ENCODE assay signal across 8 mouse cellular contexts in genomic region chr2:26501651-26502141, GRCm38 (mm10). TPM values are rescaled to one million over a fixed set of nuclear protein-coding genes. Genes with fewer than 3 reads are reported as not detected.
DNase-seq lines count a peak whose midpoint lies in the region; ATAC-seq and TF ChIP-seq lines count a peak whose summit lies in the region.

No protein-coding gene starts in this region.

- TF ChIP-seq CTCF in lung, adult 2 months (IDR thresholded peaks at IDR 0.05; ENCODE audit: insufficient read depth, low read length), result no peak
- no peak for TF ChIP-seq CTCF in liver, embryonic 14.5 days (IDR thresholded peaks at IDR 0.05; ENCODE audit: low read depth)

- H3K4me2 ChIP-seq in hindbrain, embryonic 13.5 days, result peak overlapping the region; percentile 85
- H3K4me2 ChIP-seq in liver, embryonic 14.5 days (ENCODE audit: low read depth), result peak overlapping the region; percentile 64

- H3K9me3 ChIP-seq in hindbrain, embryonic 13.5 days, result no peaks in the 10 kb centered on the region
- no peaks in the 10 kb centered on the region for H3K9me3 ChIP-seq in liver, embryonic 14.5 days (ENCODE audit: control insufficient read depth, low read length)

- TF ChIP-seq POLR2A in lung, adult 2 months (IDR thresholded peaks at IDR 0.05; ENCODE audit: borderline replicate concordance, extremely low read depth, low read depth, low read length), result no peak

- peaks cover 57% of the 10 kb centered on the region for H3K4me1 ChIP-seq in lung, adult 2 months (ENCODE audit: control insufficient read depth, insufficient read depth, low read length)
- H3K4me1 ChIP-seq in brown adipose tissue, adult 24 weeks (ENCODE audit: control insufficient read depth, insufficient read depth, insufficient read length, low read length), result peaks cover 51% of the 10 kb centered on the region
- peaks cover 86% of the 10 kb centered on the region for H3K4me1 ChIP-seq in hindbrain, embryonic 13.5 days (replicated peaks)
- peaks cover 0 to 5% of the 10 kb centered on the region in 2 experiments; a peak in 1 of 4 replicates for H3K4me1 ChIP-seq in liver, embryonic 14.5 days (replicated peaks; ENCODE audit: control insufficient read depth in 2 of 2, insufficient read depth in 2 of 2, low read length in 1 of 2)

- TF ChIP-seq EP300 in liver, embryonic 14.5 days (IDR thresholded peaks at IDR 0.05; ENCODE audit: low read depth), result no peak

- DNase-seq in lung, adult 2 months, result no peak
- no peak for DNase-seq in lung, postnatal 25 days (ENCODE audit: low spot score)
- DNase-seq in liver, embryonic 14.5 days (ENCODE audit: low read depth in 3 of 3, low spot score in 3 of 3), result no peak
- DNase-seq in testis, postnatal 14 days (ENCODE audit: low spot score), result peak; percentile 52
- no peak for DNase-seq in cerebellum, postnatal 36 days
- DNase-seq in left cerebral cortex, adult 8-10 months (ENCODE audit: low spot score in 2 of 2), result no peak

- peaks cover 38% of the 10 kb centered on the region for H3K27me3 ChIP-seq in hindbrain, embryonic 13.5 days
- peaks cover 39% of the 10 kb centered on the region for H3K27me3 ChIP-seq in liver, embryonic 14.5 days (ENCODE audit: control insufficient read depth, insufficient read depth, low read length)

- H3K27ac ChIP-seq in brown adipose tissue, adult 24 weeks (replicated peaks; ENCODE audit: low read depth, low read length), result peak overlapping the region; percentile 76
- peak overlapping the region; percentile 89 for H3K27ac ChIP-seq in hindbrain, embryonic 13.5 days
- no peak overlapping the region for H3K27ac ChIP-seq in liver, embryonic 14.5 days

- 9% methylated on average over 15 of the region's 15 CpGs for WGBS in lung, adult 2 months
- WGBS in hindbrain, embryonic 13.5 days, result under 1% methylated on average over 15 of the region's 15 CpGs
- WGBS in liver, embryonic 14.5 days (ENCODE audit: insufficient replicate concordance), result 12% methylated on average over 15 of the region's 15 CpGs

- H3K36me3 ChIP-seq in hindbrain, embryonic 13.5 days, result no peaks in the 10 kb centered on the region
- no peaks in the 10 kb centered on the region for H3K36me3 ChIP-seq in liver, embryonic 14.5 days (replicated peaks; ENCODE audit: control insufficient read depth, insufficient read depth, low read depth)

- H3K9ac ChIP-seq in hindbrain, embryonic 13.5 days, result peak overlapping the region; percentile 86
- H3K9ac ChIP-seq in liver, embryonic 14.5 days (replicated peaks), result no peak overlapping the region

- H3K4me3 ChIP-seq in lung, adult 2 months (replicated peaks; ENCODE audit: extremely low read depth, low read depth, low read length), result peak overlapping the region; percentile 88
- peak overlapping the region; percentile 98 for H3K4me3 ChIP-seq in brown adipose tissue, adult 24 weeks (ENCODE audit: insufficient read depth, low read depth, low read length)
- peak overlapping the region; percentile 62 for H3K4me3 ChIP-seq in hindbrain, embryonic 13.5 days
- H3K4me3 ChIP-seq in liver, embryonic 14.5 days (ENCODE audit: insufficient read depth in 1 of 2, low read depth in 2 of 2, low read length in 2 of 2), result peak overlapping the region in 1 of 2 experiments; percentile 58

- ATAC-seq in hindbrain, embryonic 13.5 days (ENCODE audit: low FRiP score), result peak; percentile 46
- ATAC-seq in liver, embryonic 14.5 days (ENCODE audit: insufficient read depth), result no peak

RNA-seq across cellular contexts. Expression of gene Notch1, which starts 14.8 kb away (rescaled TPM):
- polyA plus RNA-seq in lung, adult 2 months (2012; rRNA removed), result 108 and 124 TPM in 2 replicates
- 5.6 and 8.9 TPM in 2 replicates for polyA plus RNA-seq in brown adipose tissue, adult 24 weeks (2012; ENCODE audit: insufficient read depth, insufficient read length, missing spikeins)
- polyA plus RNA-seq in hindbrain, embryonic 13.5 days (2015; fragmentation: Nextera tagmentation; extraction: Ambion mirVana), result 17.5 and 19.2 TPM in 2 replicates
- 1.7 and 1.8 TPM in 2 replicates for polyA plus RNA-seq in liver, embryonic 14.5 days (2012; rRNA removed)
- 2.1 and 2.3 TPM in 2 replicates for polyA plus RNA-seq in liver, embryonic 14.5 days (2014; fragmentation: Nextera tagmentation; extraction: Ambion mirVana)
- total RNA-seq in left cerebral cortex, adult 8-10 months (2022), result 10 to 100 TPM; 23.3 to 28.8 (median 26.6) TPM

RNA-seq across cellular contexts. Expression of gene Sec16a, which starts 56.7 kb away (rescaled TPM):
- polyA plus RNA-seq in lung, adult 2 months (2012; rRNA removed), result 69.0 and 72.8 TPM in 2 replicates
- 21.0 and 21.6 TPM in 2 replicates for polyA plus RNA-seq in brown adipose tissue, adult 24 weeks (2012; ENCODE audit: insufficient read depth, insufficient read length, missing spikeins)
- polyA plus RNA-seq in hindbrain, embryonic 13.5 days (2015; fragmentation: Nextera tagmentation; extraction: Ambion mirVana), result 18.3 and 18.5 TPM in 2 replicates
- polyA plus RNA-seq in liver, embryonic 14.5 days (2012; rRNA removed), result 9.4 and 10.5 TPM in 2 replicates
- 9.3 and 10.7 TPM in 2 replicates for polyA plus RNA-seq in liver, embryonic 14.5 days (2014; fragmentation: Nextera tagmentation; extraction: Ambion mirVana)
- total RNA-seq in left cerebral cortex, adult 8-10 months (2022), result 10 to 100 TPM; 41.2 to 50.9 (median 43.0) TPM
